Mouse (Mus musculus) liver, adult 2 months (tissue): ENCODE data around the gene Dync1i1.

Experiments
- CTCF ChIP-seq: fragments of 200-500 bp; IDR thresholded peaks from 2 replicates; pipeline ENCODE4 v1.5.1; 2011; ENCODE audit warnings: low read depth, low read length, control low read depth
- POLR2A ChIP-seq: fragments of 200-500 bp; IDR thresholded peaks from 2 replicates; pipeline ENCODE4 v1.6.1; 2011; ENCODE audit warnings: low read length, control low read depth; ENCODE audit not compliant: insufficient read depth; ENCODE audit errors: extremely low read depth

DNA sequence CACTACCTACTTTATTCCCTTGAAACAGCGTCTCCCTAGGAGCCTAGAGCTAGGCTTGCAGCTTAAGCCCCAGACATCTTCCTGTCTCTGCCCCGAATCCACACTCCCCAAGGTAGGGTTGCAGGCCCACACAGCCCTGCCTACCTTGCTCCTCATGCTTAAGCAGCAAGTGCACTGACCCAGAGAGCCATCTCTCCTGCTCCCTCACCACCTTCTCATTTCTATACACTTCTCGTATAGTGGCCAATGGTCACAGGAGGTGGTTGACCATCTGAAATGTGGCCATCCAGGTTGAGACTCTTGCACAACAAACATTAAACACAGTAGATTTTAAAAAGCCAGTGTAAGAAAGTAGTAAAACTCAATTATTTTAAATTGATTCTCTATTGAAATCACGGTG, 141.8 kb downstream of the Dync1i1 start:
- TF ChIP-seq CTCF, result no peak
- TF ChIP-seq POLR2A, result no peak
